Mouse (Mus musculus) macrophage (primary cell): ENCODE measurements around the gene Zfp839. TPM values are rescaled to one million over a fixed set of nuclear protein-coding genes. Genes with fewer than 3 reads are reported as not detected.

Source experiments
- H3K27ac ChIP-seq: fragments of 350-480 bp; formaldehyde crosslinking; 2 replicates; pipeline ENCODE4 v1.9.0; 2021
- H3K36me3 ChIP-seq: fragments of 350-480 bp; formaldehyde crosslinking; 2 replicates; pipeline ENCODE4 v1.9.0; 2021; ENCODE audit errors: inconsistent target
- H3K4me3 ChIP-seq: fragments of 350-480 bp; formaldehyde crosslinking; 2 replicates; pipeline ENCODE4 v1.9.0; 2021; ENCODE audit errors: inconsistent target
- H3K79me2 ChIP-seq: fragments of 350-480 bp; formaldehyde crosslinking; 2 replicates; pipeline ENCODE4 v1.9.0; 2021; ENCODE audit errors: inconsistent target
- WGBS: methylation state at CpG from one replicate; pipeline ENCODE4 v1.1.7; 2026; ENCODE audit warnings: inconsistent platforms; ENCODE audit not compliant: missing documents; 5-methylcytosine and 5-hydroxymethylcytosine counted together
- polyA plus RNA-seq: library from polyadenylated mRNA; stranded (reverse); fragments of 250-400 nt; gene quantifications from 3 replicates; pipeline ENCODE4 v1.2.4, GENCODE M21; 2018; ENCODE audit warnings: inconsistent platforms
- total RNA-seq, 78 experiments: library from RNA; depleted of rRNA; stranded (reverse); fragments of 250-400 nt; gene quantifications; 1 replicate in 9 of 78; 2 replicates in 24 of 78; 3 replicates in 43 of 78; 4 replicates in 2 of 78; pipeline ENCODE4 v1.2.4; 2018; ENCODE audit warnings: inconsistent platforms in 56 of 78

Zfp839 gene
- 10 to 100 TPM; 16.2 to 68.1 (median 35.9) TPM for total RNA-seq (2018; cell fraction: chromatin; rRNA removed)
- total RNA-seq (2018; cell fraction: cytosol; rRNA removed), result 10 to 100 TPM in 13 of 26 experiments, 1 to 10 TPM in 13; 3.2 to 13.5 (median 10.4) TPM
- total RNA-seq (2018; cell fraction: nucleus; rRNA removed), result 10 to 100 TPM in 25 of 26 experiments, 1 to 10 TPM in 1; 9.0 to 46.7 (median 24.5) TPM
- polyA plus RNA-seq, result 7.8 to 12.1 TPM (median 10.8 TPM) in 3 replicates

DNA sequence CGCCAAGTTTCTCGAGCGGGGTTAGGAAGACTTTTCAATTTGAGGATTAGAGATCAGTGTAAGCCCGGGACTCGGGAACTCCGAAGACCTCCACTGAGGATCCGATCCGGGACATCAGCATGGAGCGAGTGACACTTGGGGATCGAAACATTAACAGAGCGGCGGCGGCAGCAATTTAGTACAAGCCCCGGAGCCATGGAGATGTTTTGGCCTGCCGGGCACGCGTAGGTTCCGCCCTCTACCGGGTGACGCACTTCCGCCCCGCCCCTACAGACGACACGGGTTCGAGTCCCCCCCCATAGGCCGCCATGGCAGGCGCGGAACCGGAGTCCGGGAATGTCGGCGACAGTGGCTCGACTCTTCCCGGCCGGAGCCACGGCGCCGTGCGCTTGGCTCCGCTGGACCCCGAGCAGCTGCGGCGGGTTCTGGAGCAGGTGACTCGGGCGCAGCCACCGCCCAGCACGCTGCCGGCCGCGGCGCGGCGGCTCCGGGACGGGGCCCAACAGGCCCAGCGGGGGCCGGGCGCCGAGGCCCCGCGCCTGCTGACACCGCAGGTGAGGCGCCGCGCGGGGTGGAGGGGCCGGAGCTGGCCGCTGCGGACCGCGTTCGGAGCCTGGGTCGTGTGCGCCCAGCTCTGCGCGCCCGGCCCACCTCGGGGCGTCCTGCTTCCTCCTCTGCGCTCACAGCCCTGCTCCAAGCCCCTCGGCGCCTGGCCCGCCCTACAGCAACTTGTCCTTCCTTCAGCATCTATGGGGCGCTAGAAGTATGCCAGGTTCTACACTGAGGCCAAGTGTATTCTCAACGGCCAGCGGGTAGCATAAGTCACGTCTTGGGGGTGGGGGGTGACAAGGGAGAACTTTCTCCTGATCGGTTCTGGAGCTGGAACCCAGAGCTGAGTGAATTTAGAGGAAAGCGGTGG lies at the start of gene Zfp839:
Gene Zfp839, plus strand, starts transcription at position 244 of the 919 bp plus-strand sequence.
- Histone ChIP-seq H3K4me3 (peak within 1 kb of the TSS; percentile 59), H3K79me2 (peaks cover 32% of the 10 kb centered on the region; the same call in 1 of the 2 replicates), H3K27ac (peak within 1 kb of the TSS; percentile 60), H3K36me3 (no peaks in the 10 kb centered on the region)
- WGBS, result under 1% methylated on average over 53 of the region's 89 CpGs

DNA sequence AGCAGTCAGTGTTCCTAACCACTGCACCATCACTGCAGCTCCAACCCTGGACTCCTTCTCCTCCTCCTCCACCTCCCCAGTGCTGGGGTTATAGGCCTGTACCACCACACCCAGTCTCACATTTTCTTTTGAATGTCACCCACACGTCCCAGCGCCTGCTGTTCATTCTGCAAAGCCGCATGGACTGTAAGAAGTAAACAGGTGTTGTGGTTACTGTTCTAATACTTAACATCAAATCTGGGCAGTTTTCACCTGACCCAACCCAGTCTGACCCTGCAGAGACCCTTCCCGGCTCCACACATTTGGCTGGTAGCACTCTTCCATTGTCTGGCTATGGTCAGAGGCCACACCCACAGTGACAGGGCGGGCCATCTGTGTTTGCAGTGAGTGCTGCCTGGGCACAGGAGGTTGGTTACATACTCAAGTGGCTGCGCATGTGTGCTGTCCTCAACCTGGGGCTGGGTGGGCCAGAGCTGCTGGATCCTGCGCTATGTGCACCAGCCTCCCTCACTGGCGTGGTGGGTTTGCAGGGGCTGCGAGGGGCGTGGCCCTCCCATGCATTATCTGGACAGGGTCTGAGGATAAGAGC lies 48.1 kb upstream of the Zfp839 start:
- no peak overlapping the region for H3K27ac ChIP-seq
- WGBS, result 97% methylated on average over 10 of the region's 10 CpGs
- peaks cover 4% of the 10 kb centered on the region; the same call in 1 of the 2 replicates for H3K79me2 ChIP-seq
- H3K36me3 ChIP-seq, result no peaks in the 10 kb centered on the region
- H3K4me3 ChIP-seq, result no peak overlapping the region

DNA sequence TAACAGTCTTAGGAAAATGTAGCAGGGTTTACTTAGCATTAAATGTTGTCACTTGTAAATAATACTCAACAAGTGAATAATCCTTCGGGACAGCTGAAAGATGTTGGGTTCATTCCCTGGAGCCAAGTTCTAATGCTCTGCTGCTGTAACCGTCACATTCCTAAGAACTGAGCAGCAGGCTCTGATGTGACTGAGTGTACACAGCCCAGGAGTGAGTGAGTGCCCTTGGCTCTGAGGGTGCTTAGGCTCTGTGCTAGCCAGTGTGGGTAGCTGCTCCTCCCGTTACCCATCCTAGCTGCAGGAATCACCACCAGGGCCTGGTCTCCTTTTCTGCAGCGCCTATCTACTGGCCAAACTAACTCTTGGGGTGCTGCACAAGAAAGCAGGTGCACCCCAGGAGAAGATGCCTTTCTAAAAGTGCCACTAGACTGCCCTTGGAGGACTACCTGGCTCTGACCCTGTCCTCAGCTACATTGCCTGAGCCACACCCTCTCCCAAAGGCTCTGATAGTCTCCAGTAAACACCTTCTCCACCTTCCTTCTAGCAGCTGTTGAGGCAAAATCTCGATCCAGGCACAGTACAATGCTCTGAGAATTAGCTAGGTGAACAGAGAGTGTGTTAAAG lies 47.3 kb upstream of the Zfp839 start:
- 97% methylated on average over 5 of the region's 5 CpGs for WGBS
- Histone ChIP-seq H3K4me3 (no peak overlapping the region), H3K27ac (no peak overlapping the region), H3K79me2 (peaks cover 4% of the 10 kb centered on the region; the same call in 1 of the 2 replicates), H3K36me3 (no peaks in the 10 kb centered on the region)

GRCm38 (mm10) chr12:110804261-110804660 lies 45.8 kb upstream of the Zfp839 start:
- H3K27ac ChIP-seq, result no peak overlapping the region
- no peaks in the 10 kb centered on the region for H3K36me3 ChIP-seq
- no peak overlapping the region for H3K4me3 ChIP-seq
- WGBS, result 93% methylated on average over 10 of the region's 10 CpGs
- H3K79me2 ChIP-seq, result peaks cover 4% of the 10 kb centered on the region; the same call in 1 of the 2 replicates

DNA sequence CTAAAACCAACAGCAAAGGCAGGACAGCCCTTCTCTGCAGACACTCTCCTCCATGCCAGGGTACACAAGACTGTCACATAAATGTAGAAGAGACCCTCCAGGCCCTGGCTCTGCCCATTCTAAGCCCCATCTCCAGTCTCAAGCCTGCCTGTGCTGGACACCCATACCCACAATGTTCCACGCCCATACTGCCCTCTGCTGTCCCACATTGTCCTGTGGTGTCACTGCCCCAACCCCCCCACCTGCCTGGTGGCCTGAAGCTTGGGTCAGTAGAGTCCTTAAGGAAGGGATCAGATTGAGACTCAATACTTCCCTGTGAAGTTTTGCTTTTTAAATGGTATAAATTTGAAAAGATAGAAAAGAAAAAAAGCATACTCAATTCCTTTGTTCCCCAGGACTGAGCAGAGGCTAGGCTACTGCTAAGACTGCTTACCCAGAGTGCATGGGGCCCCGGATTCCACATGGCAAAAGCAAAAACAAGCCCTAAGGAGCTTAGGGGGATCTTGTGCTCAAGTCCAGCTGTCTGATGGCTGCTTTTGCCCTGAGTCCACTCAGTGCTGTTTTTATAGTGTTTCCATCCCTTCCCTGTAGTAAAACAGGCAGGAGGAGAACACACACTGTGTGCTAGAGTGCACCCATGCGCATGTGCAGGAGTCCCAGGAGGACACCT lies 43.6 kb upstream of the Zfp839 start:
- 91% methylated on average over 3 of the region's 3 CpGs for WGBS
- Histone ChIP-seq H3K4me3 (no peak overlapping the region), H3K27ac (no peak overlapping the region), H3K36me3 (no peaks in the 10 kb centered on the region), H3K79me2 (no peaks in the 10 kb centered on the region)

- Histone ChIP-seq H3K36me3 (no peaks in the 10 kb centered on the region), H3K4me3 (no peak overlapping the region), H3K79me2 (no peaks in the 10 kb centered on the region), H3K27ac (no peak overlapping the region)
- 92% methylated on average over 10 of the region's 10 CpGs for WGBS
These were observed 41.6 kb upstream of the Zfp839 start for GRCm38 (mm10) chr12:110808430-110808829.

- no peak overlapping the region for H3K27ac ChIP-seq
- no peak overlapping the region for H3K4me3 ChIP-seq
- no peaks in the 10 kb centered on the region for H3K79me2 ChIP-seq
- H3K36me3 ChIP-seq, result no peaks in the 10 kb centered on the region
- 97% methylated on average over 5 of the region's 5 CpGs for WGBS
These were observed 41.2 kb upstream of the Zfp839 start for GRCm38 (mm10) chr12:110808848-110809247.

DNA sequence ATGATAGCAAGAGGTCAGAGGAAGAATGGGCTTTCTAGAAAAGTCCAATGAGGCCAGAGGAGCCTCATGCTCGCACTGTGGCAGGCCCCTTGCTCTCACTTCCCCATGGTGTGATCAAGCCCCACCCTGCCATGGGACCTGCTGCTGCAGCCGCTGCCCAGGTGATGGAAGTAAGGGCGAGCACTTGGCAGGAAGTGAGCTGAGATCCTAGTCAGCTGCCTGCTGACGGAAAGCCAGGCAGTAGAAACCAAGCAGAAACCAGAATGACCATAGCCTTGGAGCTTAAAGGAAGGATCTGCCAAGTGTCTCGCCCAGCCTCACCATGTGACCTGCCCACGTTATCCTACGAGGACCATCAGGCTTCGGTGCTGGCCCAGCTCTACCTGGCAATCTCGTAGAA lies 36.9 kb upstream of the Zfp839 start:
- 46% methylated on average over 9 of the region's 9 CpGs for WGBS
- Histone ChIP-seq H3K4me3 (no peak overlapping the region), H3K27ac (no peak overlapping the region)

GRCm38 (mm10) chr12:110813624-110814023 lies 36.4 kb upstream of the Zfp839 start:
- 90% methylated on average over 6 of the region's 6 CpGs for WGBS
- no peak overlapping the region for H3K4me3 ChIP-seq
- H3K36me3 ChIP-seq, result no peaks in the 10 kb centered on the region
- H3K27ac ChIP-seq, result no peak overlapping the region
- H3K79me2 ChIP-seq, result no peaks in the 10 kb centered on the region

More for the DNA sequence above, 36.9 kb upstream of the Zfp839 start:
- Histone ChIP-seq H3K79me2 (no peaks in the 10 kb centered on the region), H3K36me3 (no peaks in the 10 kb centered on the region)

DNA sequence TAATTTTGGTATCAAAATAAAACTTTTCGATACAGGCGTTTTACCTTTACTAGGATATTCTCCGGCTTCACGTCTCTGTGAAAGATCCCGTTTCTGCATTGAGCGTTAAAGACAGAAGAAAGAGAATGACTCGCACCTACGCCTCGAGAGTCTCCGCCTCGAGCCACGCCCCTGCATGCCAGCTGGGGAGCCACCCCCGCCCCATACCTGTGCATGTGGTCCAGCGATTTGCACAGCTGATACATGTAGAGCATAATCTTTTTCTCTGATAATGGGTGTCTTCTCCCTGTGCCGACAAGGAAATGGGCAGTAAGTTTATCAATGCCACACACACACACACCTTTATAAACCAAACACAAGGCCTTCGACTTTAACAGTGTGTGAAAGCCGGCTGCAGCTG lies 35.1 kb upstream of the Zfp839 start:
- Histone ChIP-seq H3K27ac (no peak overlapping the region), H3K79me2 (no peaks in the 10 kb centered on the region), H3K36me3 (no peaks in the 10 kb centered on the region), H3K4me3 (no peak overlapping the region)
- 84% methylated on average over 15 of the region's 17 CpGs for WGBS

GRCm38 (mm10) chr12:110816833-110817232 lies 33.2 kb upstream of the Zfp839 start:
- no peaks in the 10 kb centered on the region for H3K79me2 ChIP-seq
- no peaks in the 10 kb centered on the region for H3K36me3 ChIP-seq
- no peak overlapping the region for H3K27ac ChIP-seq
- 32% methylated on average over 2 of the region's 2 CpGs for WGBS
- no peak overlapping the region for H3K4me3 ChIP-seq

DNA sequence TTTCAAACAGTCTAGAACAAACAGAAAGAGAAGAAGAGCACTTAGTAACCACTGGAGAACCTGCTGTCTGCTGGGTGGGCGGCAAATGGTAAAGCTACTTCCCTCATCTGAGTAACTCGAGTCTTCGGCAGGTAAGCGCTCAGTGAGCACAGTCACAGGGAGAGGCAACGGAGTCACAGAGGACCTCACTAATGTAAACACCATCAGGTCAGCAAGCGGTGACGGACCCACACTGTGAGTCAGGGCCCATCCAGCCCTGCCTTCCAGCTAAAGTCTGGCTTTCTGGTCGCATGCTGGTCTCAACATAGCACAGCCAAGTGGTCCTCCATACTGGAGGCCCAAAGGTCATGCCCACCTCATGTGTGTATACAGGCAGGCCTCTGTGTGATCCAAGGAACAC lies 30.7 kb upstream of the Zfp839 start:
- Histone ChIP-seq H3K4me3 (no peak overlapping the region), H3K27ac (no peak overlapping the region), H3K36me3 (no peaks in the 10 kb centered on the region), H3K79me2 (no peaks in the 10 kb centered on the region)
- 93% methylated on average over 7 of the region's 8 CpGs for WGBS

GRCm38 (mm10) chr12:110821787-110822186 lies 28.3 kb upstream of the Zfp839 start:
- no peaks in the 10 kb centered on the region for H3K36me3 ChIP-seq
- no peak overlapping the region for H3K27ac ChIP-seq
- H3K79me2 ChIP-seq, result no peaks in the 10 kb centered on the region
- WGBS, result 89% methylated on average over 2 of the region's 2 CpGs
- no peak overlapping the region for H3K4me3 ChIP-seq

DNA sequence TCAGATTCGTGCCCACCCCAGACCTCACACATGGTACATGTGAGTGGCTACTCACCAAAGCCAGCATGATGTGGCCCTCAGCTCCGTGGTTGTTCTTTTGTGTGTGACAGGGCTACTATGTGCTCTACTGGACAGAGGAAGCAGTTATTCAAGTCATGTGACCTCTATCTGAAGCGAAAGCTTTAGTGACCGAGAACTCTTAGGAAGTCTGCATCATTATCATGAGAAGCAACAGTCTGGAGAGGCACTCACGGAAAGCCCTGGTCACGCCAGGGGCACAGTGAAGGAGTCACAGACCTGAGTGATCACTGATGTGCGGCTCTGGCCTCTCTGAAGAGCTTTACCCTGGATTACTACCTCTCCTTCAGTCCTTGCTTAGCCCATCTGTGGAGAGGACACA lies 27.7 kb upstream of the Zfp839 start:
- 84% methylated on average over 7 of the region's 7 CpGs for WGBS
- no peak overlapping the region for H3K27ac ChIP-seq
- H3K36me3 ChIP-seq, result no peaks in the 10 kb centered on the region
- H3K79me2 ChIP-seq, result no peaks in the 10 kb centered on the region
- H3K4me3 ChIP-seq, result no peak overlapping the region
